Mouse (Mus musculus) gastrocnemius, adult 2 months (tissue): ENCODE measurements around the gene Tas2r129. TPM values are rescaled to one million over a fixed set of nuclear protein-coding genes. Genes with fewer than 3 reads are reported as not detected.
"Not testable (repeated sequence)": the region's sequence is repeated elsewhere in the genome, so short reads cannot be mapped to it uniquely, and the experiment has no call there.

Experiments
- DNase-seq: peaks from one replicate; pipeline ENCODE4 v3.0.0; 2022
- H3K27ac ChIP-seq: fragments of 200-600 bp; 2 replicates; pipeline ENCODE4 v1.8.1; 2022; ENCODE audit warnings: mild to moderate bottlenecking
- H3K4me3 ChIP-seq: fragments of 200-600 bp; 2 replicates; pipeline ENCODE4 v1.8.1; 2022; ENCODE audit warnings: mild to moderate bottlenecking, moderate library complexity
- CTCF ChIP-seq: fragments of 200-600 bp; IDR thresholded peaks from 2 replicates; pipeline ENCODE4 v1.8.1; 2022; ENCODE audit warnings: antibody characterized with exemption, mild to moderate bottlenecking, moderate library complexity
- intact Hi-C: fragments of 180-260 bp; cut with DNase I; formaldehyde crosslinking; loops from one replicate; pipeline ENCODE4 v1.15.1; 2025
- long read RNA-seq, 2 experiments: library from polyadenylated mRNA; stranded (forward); transcript quantifications; one replicate each; pipeline ENCODE4 v2.0.0; 2021
- total RNA-seq, 2 experiments: library from RNA; stranded (reverse); gene quantifications; 2 replicates each; pipeline ENCODE4 v1.2.3; 2021

Gene Tas2r129
- total RNA-seq: not detected
- long read RNA-seq, experiment 1: 0 reads
- long read RNA-seq, experiment 2: 0 reads

DNA sequence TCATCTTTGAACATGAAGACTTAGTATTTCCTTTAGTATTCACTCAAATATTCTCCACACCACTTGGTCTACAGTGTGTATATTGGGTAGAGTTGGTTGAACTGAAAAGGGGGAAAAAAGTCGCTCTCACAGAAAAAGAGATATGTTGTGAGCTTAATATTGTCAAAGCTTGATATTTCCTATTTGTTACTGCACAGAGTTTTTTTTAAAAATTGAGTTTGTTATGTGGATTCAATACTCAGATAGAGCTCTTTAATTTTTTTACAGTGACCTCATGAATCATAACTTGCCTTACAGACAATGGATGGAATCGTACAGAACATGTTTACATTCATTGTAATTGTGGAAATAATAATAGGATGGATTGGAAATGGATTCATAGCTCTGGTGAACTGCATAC lies at the start of gene Tas2r129:
Tas2r129 (plus strand) TSS at position 301 of the 400 bp plus-strand sequence.
- intact Hi-C loops: no loop called here
- Histone ChIP-seq H3K27ac (no peak within 1 kb of the TSS), H3K4me3 (no peak within 1 kb of the TSS)
- TF ChIP-seq CTCF: no peak
- DNase-seq: no peak

DNA sequence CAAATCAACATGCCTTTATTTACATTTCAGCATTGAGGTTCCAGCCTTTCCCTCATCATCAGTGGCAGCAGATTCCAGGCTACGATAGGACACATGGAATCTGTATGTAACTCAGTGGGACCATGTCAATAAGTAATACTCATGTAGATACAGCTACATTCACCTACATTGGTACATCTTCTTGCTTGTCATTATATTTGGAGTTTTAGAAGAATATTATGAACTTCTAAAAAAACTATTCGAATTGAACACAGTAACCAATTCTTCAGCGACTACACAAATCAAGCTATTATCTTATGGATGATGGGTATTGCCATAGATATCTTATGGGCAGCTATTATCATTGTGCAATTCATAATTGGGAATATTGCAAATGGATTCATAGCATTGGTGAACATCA lies 41.6 kb upstream of the Tas2r129 start, which contains the start of gene Tas2r125:
Tas2r125 (plus strand) TSS at position 301 of the 400 bp plus-strand sequence.
- intact Hi-C loops: no loop called here
- no peak within 1 kb of the TSS for H3K27ac ChIP-seq
- no peak for DNase-seq
- no peak within 1 kb of the TSS for H3K4me3 ChIP-seq
- TF ChIP-seq CTCF: no peak

DNA sequence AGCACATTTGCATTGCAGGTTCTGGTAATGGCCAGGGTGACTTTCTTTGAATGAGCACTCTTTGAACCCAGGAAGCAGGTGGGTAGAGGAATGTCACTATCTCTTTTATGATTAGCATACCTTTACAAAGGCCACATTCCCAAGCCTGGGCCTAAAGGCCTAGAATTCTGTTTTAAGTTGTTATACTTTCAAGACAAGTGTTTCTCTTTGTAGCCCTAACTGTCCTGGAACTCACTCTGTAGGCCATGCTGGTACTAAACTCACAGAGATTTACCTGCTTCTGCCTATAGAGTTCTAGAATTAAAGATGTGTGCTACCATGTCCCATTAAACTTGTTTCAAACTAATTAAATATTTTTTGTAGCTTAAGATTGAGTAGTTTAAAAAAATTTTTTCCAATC lies 9.5 kb upstream of the Tas2r129 start:
- H3K4me3 ChIP-seq, H3K27ac ChIP-seq, DNase-seq, intact Hi-C loops: not testable (repeated sequence)

DNA sequence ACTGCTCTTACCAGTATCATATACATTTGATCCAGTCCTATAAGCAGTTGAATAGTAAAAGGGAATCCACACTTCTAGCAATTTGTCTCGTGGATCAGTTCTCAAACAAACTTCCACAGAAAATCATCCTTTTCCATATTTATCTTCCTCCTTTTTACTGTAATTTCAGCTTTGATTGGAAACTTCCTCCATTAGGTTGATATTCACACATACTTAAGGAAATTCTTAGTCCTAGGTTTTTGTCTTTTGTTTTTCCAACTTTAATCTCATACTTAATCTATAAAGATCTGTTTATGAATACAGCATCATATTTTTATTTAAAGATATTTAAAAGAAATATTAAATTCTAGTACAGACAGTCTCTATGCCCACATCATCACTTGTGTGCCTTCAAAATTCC lies 6.9 kb downstream of the Tas2r129 start, which contains the start of gene Tas2r131:
Tas2r131 (minus strand) TSS at position 101 of the 400 bp plus-strand sequence.
- Histone ChIP-seq H3K4me3 (no peak within 1 kb of the TSS), H3K27ac (no peak within 1 kb of the TSS)
- intact Hi-C loops: no loop called here
- DNase-seq: no peak
- TF ChIP-seq CTCF: no peak

DNA sequence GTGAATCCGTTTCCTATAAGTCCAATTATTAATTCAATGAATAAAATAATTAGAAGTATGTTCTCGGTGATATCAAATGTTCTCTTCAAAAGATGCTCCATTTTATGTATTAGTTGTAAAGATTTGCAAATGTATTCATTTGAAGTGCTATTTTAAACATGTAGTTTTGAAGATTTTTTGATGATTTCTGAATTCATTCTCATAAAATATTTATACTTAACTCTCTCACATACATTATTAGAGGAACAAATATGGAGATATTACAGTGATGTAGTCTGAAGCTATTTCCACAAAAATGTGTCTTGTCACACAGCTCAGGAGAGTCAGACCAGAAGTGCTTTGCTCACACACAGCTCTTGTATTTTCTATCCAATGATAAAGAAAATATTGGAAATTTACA lies 30.0 kb downstream of the Tas2r129 start, which contains the start of gene Tas2r109:
Tas2r109 (minus strand) TSS at position 101 of the 400 bp plus-strand sequence.
- intact Hi-C loops: no loop called here

More for the DNA sequence above, 30.0 kb downstream of the Tas2r129 start, which contains the start of gene Tas2r109:
- Histone ChIP-seq H3K4me3 (no peak within 1 kb of the TSS), H3K27ac (no peak within 1 kb of the TSS)
- DNase-seq: no peak
- TF ChIP-seq CTCF: no peak

Other genes starting within 250 kb of the Tas2r129 start
- gene Tas2r122, start 239.2 kb upstream of the Tas2r129 start, total RNA-seq: not detected
- gene Tas2r115, start 213.1 kb upstream of the Tas2r129 start, total RNA-seq: not detected
- gene Tas2r124, start 196.4 kb upstream of the Tas2r129 start, total RNA-seq: not detected
- not detected for gene Tas2r102, start 189.0 kb upstream of the Tas2r129 start, total RNA-seq
- gene Tas2r136, start 172.9 kb upstream of the Tas2r129 start, total RNA-seq: not detected
- not detected for gene Tas2r117, start 148.3 kb upstream of the Tas2r129 start, total RNA-seq
- not detected for gene Tas2r123, start 104.0 kb upstream of the Tas2r129 start, total RNA-seq
- gene Tas2r116, start 95.7 kb upstream of the Tas2r129 start, total RNA-seq: not detected
- gene Tas2r110, start 83.1 kb upstream of the Tas2r129 start, total RNA-seq: not detected
- gene Tas2r113, start 58.1 kb upstream of the Tas2r129 start, total RNA-seq: not detected
- not detected for gene Tas2r125, start 41.5 kb upstream of the Tas2r129 start, total RNA-seq
- not detected for gene Tas2r131, start 6.8 kb downstream of the Tas2r129 start, total RNA-seq
- gene Tas2r109, start 29.9 kb downstream of the Tas2r129 start, total RNA-seq: not detected
- gene Tas2r103, start 86.0 kb downstream of the Tas2r129 start, total RNA-seq: not detected
- not detected for gene Tas2r140, start 104.7 kb downstream of the Tas2r129 start, total RNA-seq
- 100 to 1,000 TPM; 140 to 146 TPM for gene Smim10l1, start 153.8 kb downstream of the Tas2r129 start, total RNA-seq